ENCODE assay signal across 7 mouse cellular contexts in the genomic region with DNA sequence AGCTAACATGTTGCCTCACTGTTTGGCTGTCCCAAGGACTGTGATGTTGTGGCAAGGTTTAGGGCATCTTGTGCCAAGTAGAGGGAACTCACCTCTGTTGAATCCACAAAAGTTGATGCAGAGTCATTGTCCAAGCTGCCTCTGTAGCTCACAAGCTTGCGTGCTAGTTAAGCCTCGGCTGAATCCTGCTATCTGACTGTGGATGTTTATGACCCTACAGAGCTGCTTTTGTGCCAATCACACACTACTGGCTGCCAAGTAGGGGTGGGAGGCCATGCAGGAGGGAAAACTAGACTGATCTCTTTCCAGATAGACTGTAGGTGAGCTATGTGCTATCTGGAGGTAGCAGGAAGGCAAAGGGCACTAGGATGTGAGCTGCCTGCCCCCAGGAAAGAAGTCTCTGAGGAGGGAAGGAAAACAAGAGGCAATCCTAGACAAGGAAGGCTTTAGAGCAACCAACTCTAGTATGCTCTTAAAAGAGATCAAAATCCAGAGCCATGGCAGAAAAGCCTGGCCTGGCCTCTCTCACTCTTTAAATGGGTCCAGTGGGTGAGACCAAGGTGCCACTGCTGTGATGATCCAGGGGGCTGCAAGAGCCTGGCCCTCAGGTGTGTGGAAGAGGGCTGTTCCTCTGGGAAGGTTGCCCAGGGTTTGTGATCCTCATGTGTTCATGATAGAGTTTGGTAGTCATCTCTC. TPM values are rescaled to one million over a fixed set of nuclear protein-coding genes. Genes with fewer than 3 reads are reported as not detected.
A peak's percentile ranks its signal among the peaks of the same experiment; 100 is the strongest.
DNase-seq lines count a peak whose midpoint lies in the region; ATAC-seq lines count a peak whose summit lies in the region.

No protein-coding gene starts in this region.

- H3K9me3 ChIP-seq in midbrain, embryonic 10.5 days (replicated peaks), result peaks cover 3% of the 10 kb centered on the region
- H3K9me3 ChIP-seq in midbrain, embryonic 16.5 days (replicated peaks; ENCODE audit: control insufficient read depth, low read length, poor library complexity, severe bottlenecking), result peaks cover 62% of the 10 kb centered on the region
- H3K9me3 ChIP-seq in heart, embryonic 12.5 days (replicated peaks), result peaks cover 57% of the 10 kb centered on the region

- H3K9ac ChIP-seq in midbrain, embryonic 16.5 days (ENCODE audit: low read depth, low read length), result no peak overlapping the region
- H3K9ac ChIP-seq in heart, embryonic 12.5 days, result no peak overlapping the region

- H3K4me3 ChIP-seq in midbrain, embryonic 10.5 days, result no peak overlapping the region
- H3K4me3 ChIP-seq in midbrain, embryonic 16.5 days (ENCODE audit: low read depth, low read length), result no peak overlapping the region
- H3K4me3 ChIP-seq in heart, embryonic 12.5 days, result no peak overlapping the region

- DNase-seq in midbrain, embryonic 10.5 days (ENCODE audit: low spot score), result peak; percentile 21
- peak; percentile 4 for DNase-seq in embryo, embryonic 10.5 days (ENCODE audit: low spot score)
- peak; percentile 30 for DNase-seq in lung, postnatal 10 days
- no peak for DNase-seq in spleen, adult 12 weeks (ENCODE audit: low spot score)
- no peak for DNase-seq in cerebellum, adult 18-20 months

- H3K27ac ChIP-seq in midbrain, embryonic 10.5 days (replicated peaks), result no peak overlapping the region
- no peak overlapping the region for H3K27ac ChIP-seq in midbrain, embryonic 16.5 days (ENCODE audit: low read length)
- no peak overlapping the region for H3K27ac ChIP-seq in heart, embryonic 12.5 days (ENCODE audit: poor library complexity, severe bottlenecking)

- H3K27me3 ChIP-seq in midbrain, embryonic 10.5 days (ENCODE audit: low read depth, poor library complexity, severe bottlenecking), result no peaks in the 10 kb centered on the region
- no peaks in the 10 kb centered on the region for H3K27me3 ChIP-seq in midbrain, embryonic 16.5 days (ENCODE audit: control insufficient read depth, insufficient read depth, low read depth, low read length)
- H3K27me3 ChIP-seq in heart, embryonic 12.5 days (replicated peaks), result no peaks in the 10 kb centered on the region

- H3K4me2 ChIP-seq in midbrain, embryonic 16.5 days (ENCODE audit: low read length), result no peak overlapping the region
- no peak overlapping the region for H3K4me2 ChIP-seq in heart, embryonic 12.5 days

- ATAC-seq in midbrain, embryonic 16.5 days, result no peak
- 0 out of 2 replicates have a peak, but pooled peaks have one; percentile 5 for ATAC-seq in heart, embryonic 12.5 days (ENCODE audit: insufficient number of reproducible peaks, low FRiP score)

- WGBS in midbrain, embryonic 10.5 days, result 84% methylated on average over 2 of the region's 2 CpGs
- WGBS in midbrain, embryonic 16.5 days, result 81% methylated on average over 2 of the region's 2 CpGs
- WGBS in heart, embryonic 12.5 days, result 66% methylated on average over 2 of the region's 2 CpGs

- no peaks in the 10 kb centered on the region for H3K4me1 ChIP-seq in midbrain, embryonic 10.5 days
- no peaks in the 10 kb centered on the region for H3K4me1 ChIP-seq in midbrain, embryonic 16.5 days (ENCODE audit: control insufficient read depth, insufficient read depth, low read length)
- no peaks in the 10 kb centered on the region for H3K4me1 ChIP-seq in heart, embryonic 12.5 days (replicated peaks)

- H3K36me3 ChIP-seq in midbrain, embryonic 10.5 days, result no peaks in the 10 kb centered on the region
- H3K36me3 ChIP-seq in midbrain, embryonic 16.5 days (ENCODE audit: control insufficient read depth, insufficient read depth, low read length), result no peaks in the 10 kb centered on the region
- no peaks in the 10 kb centered on the region for H3K36me3 ChIP-seq in heart, embryonic 12.5 days

RNA-seq across cellular contexts. Expression of a gene that starts 2.2 kb away (rescaled TPM):
- not detected in 2 replicates for polyA plus RNA-seq in midbrain, embryonic 10.5 days (2016; fragmentation: Nextera tagmentation; extraction: Ambion mirVana)
- not detected in 2 replicates for polyA plus RNA-seq in midbrain, embryonic 16.5 days (2015; fragmentation: Nextera tagmentation; extraction: Ambion mirVana)
- polyA plus RNA-seq in heart, embryonic 12.5 days (2016; fragmentation: Nextera tagmentation; extraction: Ambion mirVana), result 0.22 TPM in 1 of 2 replicates, not detected in the other

RNA-seq across cellular contexts. Expression of a gene that starts 8.3 kb away (rescaled TPM):
- polyA plus RNA-seq in midbrain, embryonic 10.5 days (2016; fragmentation: Nextera tagmentation; extraction: Ambion mirVana), result 10.7 and 11.1 TPM in 2 replicates
- 12.8 and 13.1 TPM in 2 replicates for polyA plus RNA-seq in midbrain, embryonic 16.5 days (2015; fragmentation: Nextera tagmentation; extraction: Ambion mirVana)
- polyA plus RNA-seq in heart, embryonic 12.5 days (2016; fragmentation: Nextera tagmentation; extraction: Ambion mirVana), result 7.6 and 8.4 TPM in 2 replicates

RNA-seq across cellular contexts. Expression of a gene that starts 12.9 kb away (rescaled TPM):
- polyA plus RNA-seq in midbrain, embryonic 10.5 days (2016; fragmentation: Nextera tagmentation; extraction: Ambion mirVana), result 0.91 and 1.3 TPM in 2 replicates
- 0.75 and 0.92 TPM in 2 replicates for polyA plus RNA-seq in midbrain, embryonic 16.5 days (2015; fragmentation: Nextera tagmentation; extraction: Ambion mirVana)
- 0.56 and 0.83 TPM in 2 replicates for polyA plus RNA-seq in heart, embryonic 12.5 days (2016; fragmentation: Nextera tagmentation; extraction: Ambion mirVana)

RNA-seq across cellular contexts. Expression of a gene that starts 13.5 kb away (rescaled TPM):
- polyA plus RNA-seq in midbrain, embryonic 10.5 days (2016; fragmentation: Nextera tagmentation; extraction: Ambion mirVana), result not detected in 2 replicates
- polyA plus RNA-seq in midbrain, embryonic 16.5 days (2015; fragmentation: Nextera tagmentation; extraction: Ambion mirVana), result not detected in 2 replicates
- polyA plus RNA-seq in heart, embryonic 12.5 days (2016; fragmentation: Nextera tagmentation; extraction: Ambion mirVana), result not detected in 2 replicates

RNA-seq across cellular contexts. Expression of a gene that starts 48.1 kb away (rescaled TPM):
- polyA plus RNA-seq in midbrain, embryonic 10.5 days (2016; fragmentation: Nextera tagmentation; extraction: Ambion mirVana), result not detected in 2 replicates
- not detected in 2 replicates for polyA plus RNA-seq in midbrain, embryonic 16.5 days (2015; fragmentation: Nextera tagmentation; extraction: Ambion mirVana)
- polyA plus RNA-seq in heart, embryonic 12.5 days (2016; fragmentation: Nextera tagmentation; extraction: Ambion mirVana), result not detected in 2 replicates

Comparison
In these comparisons a context has a peak if more than half of its experiments do, and no peak if none do; other contexts are left out.
1. DNase-seq: peak in midbrain, embryonic 10.5 days (single experiment), embryo, embryonic 10.5 days (single experiment) and lung, postnatal 10 days (single experiment); none in spleen, adult 12 weeks (single experiment) and cerebellum, adult 18-20 months (0 of 2).